Mouse (Mus musculus) spleen, adult 18-20 months (tissue): ENCODE results near the gene Mob3b.
A peak's percentile ranks its signal among the peaks of the same experiment; 100 is the strongest.
"Not testable (repeated sequence)": the region's sequence is repeated elsewhere in the genome, so short reads cannot be mapped to it uniquely, and the experiment has no call there.

Source experiments
- DNase-seq, 2 experiments: peaks; one replicate each; pipeline ENCODE4 v3.0.0; 2022; ENCODE audit warnings: mixed read lengths in 2 of 2

The Mob3b gene

GRCm38 (mm10) chr4:34963999-34964398 is 193.3 kb downstream of the Mob3b start:
- no peak for DNase-seq

DNA sequence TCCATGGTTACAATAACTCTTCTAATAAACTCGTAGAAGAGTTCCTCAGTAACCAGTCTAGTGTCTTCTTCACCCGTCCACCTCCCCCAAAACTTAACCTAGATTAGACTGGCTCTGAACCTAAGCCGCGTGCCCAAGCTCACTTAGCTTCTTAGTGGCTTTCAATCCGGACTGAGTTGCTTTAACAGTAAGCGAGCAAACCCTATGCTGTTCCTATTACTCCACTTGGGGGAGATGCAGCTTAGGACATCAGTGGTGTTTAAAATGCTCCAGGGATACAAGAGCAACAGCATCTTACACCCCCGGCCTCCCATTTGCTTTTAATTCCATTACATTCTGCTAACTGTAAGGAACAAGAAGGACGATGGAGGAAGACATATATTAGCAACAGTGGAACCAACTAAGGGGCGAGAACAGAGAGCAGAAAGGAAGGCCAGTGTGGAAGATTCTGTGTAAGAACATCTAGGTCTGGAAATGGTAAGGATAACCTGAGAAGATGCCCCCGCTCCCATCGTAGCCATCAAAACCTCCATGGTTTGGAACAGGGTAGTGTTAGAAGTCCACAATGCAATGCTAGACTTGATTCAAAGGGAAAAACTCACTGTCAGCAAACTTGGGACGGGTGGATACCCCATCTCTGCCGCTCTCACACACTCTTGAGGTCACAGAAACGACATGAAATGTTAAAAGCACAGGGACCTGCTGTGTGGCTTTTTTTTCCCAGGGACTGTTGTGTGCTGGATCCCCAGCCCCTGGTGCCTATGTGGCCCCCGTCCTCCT is 196.3 kb downstream of the Mob3b start:
- no peak for DNase-seq

GRCm38 (mm10) chr4:34959477-34959876 is 197.8 kb downstream of the Mob3b start:
- no peak for DNase-seq

DNA sequence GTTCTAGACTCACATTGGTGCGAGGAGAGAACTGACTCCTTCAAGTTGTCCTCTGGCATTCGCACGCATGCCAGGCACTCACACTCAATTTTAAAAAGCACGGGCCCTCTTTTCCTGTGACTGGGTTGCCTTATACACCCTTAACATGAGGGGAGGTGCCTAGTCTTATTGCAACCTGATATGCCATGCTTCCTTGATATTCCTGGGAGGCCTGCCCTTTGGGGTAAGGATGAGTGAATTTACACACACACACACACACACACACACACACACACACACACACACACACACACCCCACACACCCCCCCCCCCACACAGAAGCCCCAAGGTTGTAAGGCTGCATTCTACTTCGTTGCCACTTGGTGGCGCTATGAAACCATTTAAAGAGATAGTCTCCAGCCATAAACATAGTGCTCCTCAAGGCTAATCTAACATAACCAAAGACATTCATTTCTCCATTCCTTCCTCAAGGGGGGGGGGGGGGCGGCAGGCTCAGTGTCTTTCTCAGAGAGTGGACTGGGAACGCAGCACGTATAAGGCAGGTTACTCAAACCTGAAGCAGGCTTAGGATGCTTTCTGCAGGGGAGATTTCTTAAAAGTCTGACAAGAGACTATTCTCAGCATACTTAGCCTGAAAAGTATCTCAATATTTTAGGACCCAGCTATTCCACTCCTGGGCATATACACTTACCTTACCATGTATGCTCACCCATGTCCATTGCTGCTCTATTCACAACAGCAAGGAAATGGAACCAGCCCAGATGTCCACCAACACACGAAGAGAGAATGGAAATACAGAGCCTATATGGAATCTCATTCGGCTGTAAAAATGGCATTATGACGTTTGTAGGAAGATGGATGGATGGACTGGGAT is 198.9 kb downstream of the Mob3b start:
- peak in 1 of 2 experiments; percentile 33 for DNase-seq

- DNase-seq: no peak
These were observed 203.6 kb downstream of the Mob3b start for GRCm38 (mm10) chr4:34953716-34954115.

DNA sequence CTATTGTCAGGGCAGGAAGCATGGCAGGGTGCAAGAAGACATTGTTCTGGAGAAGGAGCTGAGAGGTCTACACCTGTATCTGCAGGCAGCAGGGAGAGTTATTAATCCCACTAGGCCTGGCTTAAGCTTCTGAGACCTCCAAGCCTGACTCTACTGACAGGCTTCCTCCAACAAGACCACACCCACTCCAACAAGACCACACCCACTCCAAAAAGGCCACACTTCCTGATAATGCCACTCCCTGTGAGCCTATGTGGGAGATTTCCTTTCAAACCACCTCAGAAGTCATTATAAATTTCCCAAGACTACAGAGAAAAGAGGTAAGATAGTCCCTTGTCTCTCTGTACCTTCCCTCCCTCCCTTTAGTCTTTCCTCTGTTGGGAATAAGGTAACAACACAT is 210.1 kb downstream of the Mob3b start:
- no peak for DNase-seq

GRCm38 (mm10) chr4:34941046-34941445 is 216.2 kb downstream of the Mob3b start:
- DNase-seq: no peak

DNA sequence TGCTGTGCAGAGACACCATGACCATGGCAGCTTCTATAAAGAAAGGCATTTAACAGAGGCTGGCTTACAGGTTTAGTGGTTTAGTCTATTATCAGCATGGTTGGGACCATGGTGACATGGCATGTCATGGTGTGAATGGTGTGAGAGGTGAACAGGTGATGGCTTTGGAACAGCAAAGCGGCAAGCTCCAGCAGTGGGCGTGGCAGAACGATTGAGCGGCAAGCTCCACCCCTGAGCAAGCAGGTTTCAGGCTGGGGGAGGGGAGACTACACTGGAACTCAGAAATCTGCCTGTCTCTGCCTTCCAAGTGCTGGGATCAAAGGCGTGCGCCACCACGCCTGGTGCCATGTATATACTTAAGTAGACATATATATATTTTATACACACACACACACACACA is 228.9 kb downstream of the Mob3b start:
- not testable (repeated sequence) for DNase-seq

- peak in 1 of 2 experiments; percentile 32 for DNase-seq
These were observed 235.0 kb downstream of the Mob3b start for GRCm38 (mm10) chr4:34922177-34922870.

DNA sequence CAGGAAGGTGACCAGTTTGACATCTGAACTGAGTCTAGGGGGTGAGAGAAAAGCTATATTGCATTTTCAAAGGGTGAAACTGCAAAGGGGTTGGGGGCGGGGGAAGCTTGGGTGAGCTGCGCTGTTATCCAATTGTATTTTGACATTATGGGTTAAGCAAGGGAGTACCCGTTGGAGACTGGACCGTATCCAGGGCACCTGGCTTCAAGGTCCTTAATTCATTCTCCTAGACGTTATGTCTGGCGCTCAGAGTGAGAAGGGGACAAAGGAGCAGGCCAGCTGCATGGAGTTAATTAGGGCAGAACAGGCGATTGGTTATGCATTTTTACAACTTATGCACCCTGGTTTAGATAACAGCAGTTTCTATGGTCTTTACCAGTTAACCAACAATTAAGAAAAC is 239.9 kb downstream of the Mob3b start:
- DNase-seq: no peak

GRCm38 (mm10) chr4:34912171-34912570 is 245.1 kb downstream of the Mob3b start:
- DNase-seq: no peak

DNA sequence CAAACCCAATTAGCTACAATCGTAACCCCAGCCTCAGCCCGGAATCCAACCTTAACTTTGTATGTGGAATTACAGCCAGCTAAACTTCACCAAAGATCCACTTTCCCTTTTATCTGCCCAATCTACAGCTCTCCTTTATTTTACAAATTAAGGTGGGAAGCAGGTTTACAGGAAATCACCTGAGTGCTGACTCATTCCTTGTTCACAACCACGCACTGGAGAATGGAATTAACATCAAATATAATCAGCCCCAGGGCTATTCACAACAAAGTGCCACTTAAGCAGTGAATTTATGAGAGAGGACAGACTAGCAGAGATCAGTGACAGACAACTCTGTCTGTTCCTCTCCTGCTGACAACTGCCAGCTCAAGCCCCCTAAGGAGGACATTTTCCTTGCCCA is 245.9 kb downstream of the Mob3b start:
- no peak for DNase-seq

- DNase-seq: no peak
These were observed 249.2 kb downstream of the Mob3b start for GRCm38 (mm10) chr4:34908127-34908526.

DNA sequence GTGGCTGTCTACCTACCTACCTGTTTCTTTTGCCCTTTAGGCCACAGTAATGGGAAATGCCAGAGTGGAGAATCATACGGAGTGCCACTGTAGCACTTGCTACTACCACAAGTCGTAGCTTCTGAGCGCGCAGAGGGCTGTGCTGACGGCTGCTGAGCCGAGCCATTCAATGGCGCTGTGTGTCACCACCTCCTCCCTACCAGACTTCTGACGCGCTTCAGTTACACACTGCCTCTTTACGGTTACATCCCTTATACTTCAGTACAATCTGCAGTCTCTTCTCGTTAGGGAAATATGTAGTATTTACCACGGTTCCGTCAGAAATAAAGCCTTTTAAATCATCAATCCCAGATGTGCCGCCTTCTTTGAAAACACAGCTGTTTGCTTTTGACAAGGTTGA is 250.3 kb downstream of the Mob3b start:
- no peak for DNase-seq

DNA sequence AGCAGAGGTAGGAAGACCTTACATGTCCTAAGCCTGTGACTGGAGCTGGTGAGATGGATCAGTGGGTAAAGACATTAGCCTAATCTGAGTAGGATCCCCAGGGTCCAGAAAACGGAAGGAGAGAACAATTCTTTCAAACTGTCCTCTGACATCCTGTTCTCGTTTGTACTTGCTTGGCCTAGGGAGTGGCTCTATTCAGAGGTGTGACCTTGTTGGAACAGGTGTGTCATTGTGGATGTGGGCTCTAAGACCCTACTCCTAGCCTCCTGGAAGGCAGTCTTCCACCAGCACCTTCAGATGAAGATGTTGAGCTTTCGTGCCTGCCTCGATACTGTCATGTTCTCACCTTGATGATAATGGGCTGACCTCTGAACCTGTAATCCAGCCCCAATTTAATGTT is 251.1 kb downstream of the Mob3b start:
- no peak for DNase-seq

GRCm38 (mm10) chr4:34905396-34905795 is 251.9 kb downstream of the Mob3b start:
- DNase-seq: peak in 1 of 2 experiments; percentile 41

DNA sequence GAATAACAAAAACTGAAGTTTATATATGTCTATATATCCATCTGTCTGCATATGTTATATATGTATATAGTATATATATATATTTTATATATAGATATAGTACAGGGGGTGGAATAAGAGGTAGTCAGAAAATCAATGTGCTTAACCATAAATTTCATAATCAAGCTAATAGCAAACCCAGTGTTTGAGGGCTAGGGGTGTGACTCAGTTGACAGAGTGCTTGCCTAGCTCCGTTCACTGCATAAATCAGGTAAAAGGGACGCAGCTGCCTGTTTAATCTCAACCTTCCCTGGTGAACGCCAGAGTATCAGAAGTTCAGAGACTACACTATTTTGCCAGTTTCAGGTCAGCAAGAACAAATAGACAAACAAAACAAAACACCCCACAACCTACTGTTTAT is 255.7 kb downstream of the Mob3b start:
- not testable (repeated sequence) for DNase-seq

DNA sequence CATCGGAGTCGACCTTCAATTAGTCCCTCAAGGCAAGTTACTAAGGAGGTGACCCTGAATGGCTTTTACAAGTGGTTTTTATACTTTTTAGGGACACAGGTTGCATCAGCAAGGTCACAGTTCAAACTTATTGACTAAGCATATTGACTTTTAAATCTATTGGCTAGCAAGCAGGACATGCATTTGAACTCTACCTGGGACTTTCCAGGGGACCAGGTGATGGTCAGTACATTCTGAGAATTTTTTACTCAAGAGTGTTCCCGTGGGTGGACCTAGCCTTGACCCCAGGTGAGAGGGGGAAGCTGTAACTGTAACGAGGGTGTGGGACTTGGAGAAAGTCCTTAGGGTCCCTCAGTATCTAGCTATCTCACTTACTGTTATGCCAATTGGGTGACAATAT is 256.1 kb downstream of the Mob3b start:
- no peak for DNase-seq

GRCm38 (mm10) chr4:34900155-34900554 is 257.1 kb downstream of the Mob3b start:
- no peak for DNase-seq

GRCm38 (mm10) chr4:34899322-34899721 is 258.0 kb downstream of the Mob3b start:
- DNase-seq: no peak
